Comparison of ENCODE assay signal across 8 mouse cellular contexts in the genomic region with DNA sequence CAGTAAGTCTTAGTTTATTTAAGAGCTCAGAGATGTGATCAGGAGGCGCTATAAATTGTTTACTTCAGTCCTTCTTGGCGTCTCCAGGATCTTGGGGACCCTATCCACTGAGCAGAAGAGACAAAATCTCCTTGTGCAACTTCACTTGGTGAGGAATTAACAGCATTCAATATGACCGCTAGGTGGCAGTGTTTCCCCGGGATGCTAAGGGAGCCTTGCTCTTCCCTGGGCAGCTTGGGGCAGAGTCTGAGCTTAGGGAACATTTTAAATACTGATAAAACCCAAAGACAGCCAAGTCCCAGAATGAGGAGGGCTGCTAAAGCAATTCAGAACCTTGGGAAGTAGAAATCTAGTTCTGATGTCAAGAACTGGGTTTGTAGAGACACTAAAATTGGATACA. TPM values are rescaled to one million over a fixed set of nuclear protein-coding genes. Genes with fewer than 3 reads are reported as not detected.
DNase-seq lines count a peak whose midpoint lies in the region; ATAC-seq lines count a peak whose summit lies in the region.

No protein-coding gene starts in this region.

- intact Hi-C loops in heart, postnatal 10 days (cut with DNase I): loop anchor here (1.0 to 5.0 kb wide), 3 partner anchors 535 to 599 kb away; no protein-coding TSS in a partner anchor

- no peaks in the 10 kb centered on the region; the same call in 1 of the 2 replicates for H3K27me3 ChIP-seq in intestine, embryonic 14.5 days (replicated peaks; ENCODE audit: control insufficient read depth, insufficient read depth, low read length)
- no peaks in the 10 kb centered on the region for H3K27me3 ChIP-seq in intestine, embryonic 16.5 days (replicated peaks; ENCODE audit: control insufficient read depth, insufficient read depth, low read length)
- peaks cover 6% of the 10 kb centered on the region; the same call in 1 of the 2 replicates for H3K27me3 ChIP-seq in midbrain, embryonic 13.5 days

- H3K9me3 ChIP-seq in intestine, embryonic 14.5 days (ENCODE audit: control insufficient read depth, low read length): no peaks in the 10 kb centered on the region
- H3K9me3 ChIP-seq in intestine, embryonic 16.5 days (ENCODE audit: control insufficient read depth, low read length): no peaks in the 10 kb centered on the region
- no peaks in the 10 kb centered on the region for H3K9me3 ChIP-seq in midbrain, embryonic 13.5 days

- 0% methylated on average over 4 of the region's 4 CpGs for WGBS in intestine, embryonic 14.5 days
- 1% methylated on average over 4 of the region's 4 CpGs for WGBS in intestine, embryonic 16.5 days
- 1% methylated on average over 4 of the region's 4 CpGs for WGBS in midbrain, embryonic 13.5 days

- DNase-seq in intestine, embryonic 14.5 days (ENCODE audit: low spot score): peak; percentile 86
- DNase-seq in adrenal gland, adult 8-10 months: peak; percentile 18
- peak; percentile 82 for DNase-seq in embryo, embryonic 9.5 days (ENCODE audit: extremely low spot score)
- peak; percentile 65 to 83 for DNase-seq in heart, postnatal 10 days
- peak; percentile 60 to 74 for DNase-seq in layer of hippocampus, postnatal 36 days
- DNase-seq in testis, postnatal 10 days (ENCODE audit: low spot score): peak; percentile 85

- ATAC-seq in intestine, embryonic 14.5 days (replicated peaks; ENCODE audit: low FRiP score, low TSS enrichment, low read depth): no peak
- no peak for ATAC-seq in intestine, embryonic 16.5 days
- ATAC-seq in midbrain, embryonic 13.5 days: 0 out of 2 replicates have a peak, but pooled peaks have one; percentile 34

- no peak overlapping the region for H3K9ac ChIP-seq in intestine, embryonic 14.5 days (ENCODE audit: low read length)
- no peak overlapping the region for H3K9ac ChIP-seq in intestine, embryonic 16.5 days (ENCODE audit: low read depth, low read length)
- no peak overlapping the region for H3K9ac ChIP-seq in midbrain, embryonic 13.5 days (replicated peaks)

- no peak overlapping the region for H3K4me3 ChIP-seq in intestine, embryonic 14.5 days (ENCODE audit: low read depth, low read length)
- no peak overlapping the region for H3K4me3 ChIP-seq in intestine, embryonic 16.5 days (ENCODE audit: low read length)
- no peak overlapping the region for H3K4me3 ChIP-seq in midbrain, embryonic 13.5 days (replicated peaks)

- H3K4me2 ChIP-seq in intestine, embryonic 14.5 days (ENCODE audit: low read length): no peak overlapping the region
- no peak overlapping the region for H3K4me2 ChIP-seq in intestine, embryonic 16.5 days (ENCODE audit: low read depth, low read length)
- H3K4me2 ChIP-seq in midbrain, embryonic 13.5 days (replicated peaks): no peak overlapping the region

- no peak overlapping the region for H3K27ac ChIP-seq in intestine, embryonic 14.5 days (ENCODE audit: low read depth)
- H3K27ac ChIP-seq in intestine, embryonic 16.5 days (ENCODE audit: low read length): no peak overlapping the region
- H3K27ac ChIP-seq in midbrain, embryonic 13.5 days: no peak overlapping the region

- no peaks in the 10 kb centered on the region for H3K36me3 ChIP-seq in intestine, embryonic 14.5 days (ENCODE audit: control insufficient read depth, insufficient read depth, low read length)
- H3K36me3 ChIP-seq in intestine, embryonic 16.5 days (ENCODE audit: control insufficient read depth, insufficient read depth, low read length): no peaks in the 10 kb centered on the region
- H3K36me3 ChIP-seq in midbrain, embryonic 13.5 days: no peaks in the 10 kb centered on the region

- H3K4me1 ChIP-seq in intestine, embryonic 14.5 days (replicated peaks; ENCODE audit: control insufficient read depth, insufficient read depth, low read length): no peaks in the 10 kb centered on the region
- H3K4me1 ChIP-seq in intestine, embryonic 16.5 days (ENCODE audit: control insufficient read depth, insufficient read depth, low read length): no peaks in the 10 kb centered on the region
- H3K4me1 ChIP-seq in midbrain, embryonic 13.5 days (replicated peaks): peaks cover 6% of the 10 kb centered on the region; the same call in 1 of the 2 replicates

RNA-seq across cellular contexts. Expression of a gene that starts 29.1 kb away (rescaled TPM):
- not detected in 2 replicates for polyA plus RNA-seq in intestine, embryonic 14.5 days (2014; fragmentation: Nextera tagmentation; extraction: Ambion mirVana)
- polyA plus RNA-seq in intestine, embryonic 16.5 days (2015; fragmentation: Nextera tagmentation; extraction: Ambion mirVana): not detected in 2 replicates
- total RNA-seq in adrenal gland, adult 8-10 months (2022): not detected
- not detected for total RNA-seq in heart, postnatal 10 days (2021)
- total RNA-seq in layer of hippocampus, postnatal 36 days (2021): not detected
- polyA plus RNA-seq in midbrain, embryonic 13.5 days (2015; fragmentation: Nextera tagmentation; extraction: Ambion mirVana): 80.3 and 112 TPM in 2 replicates

Comparison
In these comparisons a context has a peak if more than half of its experiments do, and no peak if none do; other contexts are left out.
1. DNase-seq: peak in every context shown above with its lines; median percentile 86 in intestine, embryonic 14.5 days; 85 in testis, postnatal 10 days; 82 in embryo, embryonic 9.5 days; 74 in heart, postnatal 10 days; 67 in layer of hippocampus, postnatal 36 days; 18 in adrenal gland, adult 8-10 months.